Mouse (Mus musculus) fat pad, adult 2 months (tissue): ENCODE measurements around the gene Gm42674.
A peak's percentile ranks its signal among the peaks of the same experiment; 100 is the strongest.

Source experiments
- DNase-seq: peaks from one replicate; pipeline ENCODE4 v3.0.0-alpha.2; 2011; ENCODE audit warnings: low read depth, low spot score; ENCODE audit errors: extremely low read depth

Gene Gm42674

DNA sequence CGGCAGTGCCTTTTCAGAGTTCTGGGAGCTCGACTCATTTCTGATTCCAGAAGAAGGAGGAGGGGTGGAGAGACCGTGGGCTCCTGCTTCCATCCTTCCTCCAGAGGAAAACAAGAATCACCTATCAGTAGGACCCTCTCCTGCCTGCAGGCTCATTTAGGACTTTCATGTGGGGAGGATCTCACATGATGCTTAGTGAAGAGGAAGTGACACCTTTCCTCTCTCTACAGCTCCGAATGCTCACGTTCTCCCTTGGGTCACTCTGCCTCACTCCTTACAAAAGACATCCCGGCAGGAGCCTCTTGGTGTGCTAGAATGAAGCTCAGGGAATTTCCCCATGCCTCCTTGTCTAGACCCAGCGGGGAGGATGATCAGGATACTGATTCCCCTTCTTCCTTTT, 19.8 kb downstream of the Gm42674 start:
- no peak for DNase-seq

GRCm38 (mm10) chr3:90623435-90624071, 21.8 kb downstream of the Gm42674 start:
- DNase-seq, result no peak

DNA sequence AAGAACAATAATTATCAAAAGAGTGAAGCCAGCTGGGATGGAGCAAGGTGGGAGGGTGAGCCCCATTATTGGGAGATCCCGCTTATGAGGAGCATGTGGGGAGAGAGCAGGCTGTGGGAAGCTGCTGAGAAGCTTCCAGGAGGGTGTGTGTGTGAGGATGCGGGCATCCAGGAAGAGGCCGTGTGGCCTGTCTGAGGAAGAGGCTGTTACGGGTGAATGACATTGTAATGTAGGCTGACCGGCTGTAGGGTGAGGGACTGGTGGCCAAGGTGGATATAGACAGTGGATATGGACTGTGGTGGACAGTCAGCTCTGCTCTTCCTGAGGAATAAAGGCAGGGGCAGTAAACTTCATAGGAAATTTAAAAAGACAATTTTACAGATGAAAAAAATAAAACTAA, 23.8 kb downstream of the Gm42674 start:
- no peak for DNase-seq

GRCm38 (mm10) chr3:90626266-90627021, 24.7 kb downstream of the Gm42674 start:
- no peak for DNase-seq

GRCm38 (mm10) chr3:90627366-90627765, 25.7 kb downstream of the Gm42674 start:
- no peak for DNase-seq

- DNase-seq, result no peak
Measured at GRCm38 (mm10) chr3:90627807-90628206, 26.1 kb downstream of the Gm42674 start.

DNA sequence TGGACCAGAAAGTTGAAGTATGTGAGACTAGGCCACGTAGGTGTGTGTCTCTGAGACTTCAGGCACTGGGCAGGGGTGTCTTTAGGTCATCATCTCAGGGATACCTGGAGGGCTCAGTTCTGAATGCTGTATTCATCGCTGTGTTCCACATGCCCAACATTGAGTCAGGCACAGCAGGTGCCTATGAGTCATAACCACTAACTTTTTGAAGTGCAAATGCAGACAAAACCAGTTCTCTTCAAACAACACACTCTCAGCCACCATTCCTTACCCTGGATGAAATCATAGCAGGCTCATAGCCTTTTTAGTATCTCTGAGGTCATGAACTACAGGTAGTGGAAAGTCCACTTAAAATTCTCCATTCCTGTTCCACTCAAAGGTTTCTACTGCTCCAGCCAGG, 27.6 kb downstream of the Gm42674 start:
- DNase-seq, result no peak

GRCm38 (mm10) chr3:90631984-90632383, 30.3 kb downstream of the Gm42674 start:
- DNase-seq, result no peak

DNA sequence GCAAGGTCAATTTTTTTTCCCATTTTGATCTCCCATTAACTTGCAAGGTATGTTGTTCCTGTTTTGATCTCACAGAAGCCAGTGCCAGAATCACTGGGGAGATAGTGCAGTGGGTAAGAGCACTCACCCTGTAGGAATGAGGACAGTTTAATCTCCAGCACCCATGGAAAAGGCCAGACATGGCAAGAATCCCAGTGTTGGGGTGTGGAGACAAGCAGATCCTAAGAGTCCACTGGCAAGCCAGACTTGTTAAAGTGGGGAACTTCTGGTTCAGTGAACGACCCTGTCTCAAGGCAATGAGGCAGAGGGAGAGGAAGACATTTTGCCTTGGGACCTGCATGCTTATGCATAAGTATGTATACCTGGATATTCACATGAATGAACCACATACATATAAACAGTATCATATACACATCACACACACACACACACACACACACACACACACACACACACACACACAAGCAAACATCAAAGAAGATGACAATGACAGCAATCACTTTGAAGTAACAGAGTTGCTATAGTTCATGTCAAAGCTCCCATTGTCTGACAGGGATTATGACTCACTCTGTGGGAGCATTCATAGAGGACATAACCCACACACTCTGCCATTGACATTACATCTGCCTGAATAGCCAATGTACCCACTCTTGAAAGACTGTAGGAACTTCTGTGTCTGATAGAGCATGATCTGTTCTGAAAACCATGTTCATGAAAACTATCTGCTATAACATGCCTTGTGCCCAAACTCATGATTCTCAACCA, 37.0 kb downstream of the Gm42674 start:
- DNase-seq, result peak; percentile 28

DNA sequence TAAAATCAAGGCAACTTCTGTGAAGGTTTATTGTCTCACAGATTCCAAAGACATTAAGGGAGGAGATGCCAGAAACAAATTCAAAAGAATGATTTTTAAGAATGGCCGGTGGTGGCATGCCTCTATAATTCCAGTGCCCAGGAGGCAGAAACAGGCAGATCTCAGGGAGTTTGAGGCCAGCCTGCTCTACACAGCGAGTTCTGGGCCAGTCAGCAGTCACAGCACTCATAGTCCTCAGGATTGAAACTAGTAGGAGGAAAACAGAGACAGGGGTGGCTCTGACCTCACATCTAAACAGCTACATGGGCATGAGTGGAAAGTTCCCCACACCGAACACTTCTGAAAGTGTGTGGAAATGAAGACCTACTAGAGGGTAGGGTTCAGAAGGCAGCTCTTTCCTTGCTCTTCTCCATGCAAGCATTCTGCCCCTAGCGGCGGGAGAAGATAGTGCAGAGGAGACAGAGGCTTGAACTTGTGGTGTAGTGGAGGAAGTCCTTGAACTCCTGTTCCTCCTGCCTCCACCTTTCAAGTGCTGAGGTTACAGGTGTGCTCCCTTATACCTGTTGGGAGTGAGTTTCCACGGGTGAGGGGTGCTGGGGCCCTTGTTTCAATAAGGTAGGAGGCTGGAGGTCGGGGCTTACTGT, 37.9 kb downstream of the Gm42674 start:
- DNase-seq, result no peak

DNA sequence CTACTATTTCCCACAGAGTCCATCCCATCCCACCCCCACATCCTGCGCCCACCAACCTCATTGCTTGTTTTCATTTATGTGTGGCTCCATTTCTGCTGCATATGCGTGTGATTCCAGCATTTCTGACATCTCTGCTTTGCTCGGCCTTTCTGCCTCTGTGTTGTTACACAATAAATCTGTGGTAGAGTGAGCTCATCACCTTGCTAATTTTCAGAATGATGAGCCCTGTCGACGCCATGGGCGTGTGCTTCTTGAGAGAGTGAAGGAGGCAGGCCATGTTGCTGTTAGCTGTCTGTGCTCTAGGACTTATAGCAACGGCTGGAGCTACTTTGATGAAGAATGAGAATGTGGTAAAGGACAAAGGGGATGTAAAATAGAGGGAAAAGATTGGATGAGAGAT, 39.3 kb downstream of the Gm42674 start:
- no peak for DNase-seq

- DNase-seq, result no peak
Measured at GRCm38 (mm10) chr3:90644220-90644619, 42.5 kb downstream of the Gm42674 start.

- DNase-seq, result peak; percentile 75
Measured at GRCm38 (mm10) chr3:90647291-90647690, 45.6 kb downstream of the Gm42674 start.

GRCm38 (mm10) chr3:90648981-90649380, 47.3 kb downstream of the Gm42674 start:
- DNase-seq, result no peak

DNA sequence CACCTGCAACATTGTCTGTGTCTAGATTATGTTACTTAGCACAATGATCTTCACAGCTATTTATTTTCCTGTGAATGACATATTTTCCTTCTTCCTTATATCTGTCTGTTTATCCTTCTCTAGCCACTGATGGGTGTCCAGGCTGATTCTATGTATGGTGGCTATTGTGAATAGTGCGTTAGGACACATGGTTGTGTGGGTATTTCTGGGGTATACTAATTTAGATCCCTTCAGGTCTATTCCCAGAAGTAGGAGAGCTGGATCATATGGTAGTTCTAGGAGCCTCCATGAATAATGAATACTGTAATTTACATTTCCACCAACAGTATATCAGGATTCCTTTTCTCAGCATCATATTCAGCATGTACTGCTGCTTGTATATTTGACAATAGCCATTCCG, 48.1 kb downstream of the Gm42674 start:
- no peak for DNase-seq

GRCm38 (mm10) chr3:90652878-90653508, 51.3 kb downstream of the Gm42674 start:
- DNase-seq, result no peak

DNA sequence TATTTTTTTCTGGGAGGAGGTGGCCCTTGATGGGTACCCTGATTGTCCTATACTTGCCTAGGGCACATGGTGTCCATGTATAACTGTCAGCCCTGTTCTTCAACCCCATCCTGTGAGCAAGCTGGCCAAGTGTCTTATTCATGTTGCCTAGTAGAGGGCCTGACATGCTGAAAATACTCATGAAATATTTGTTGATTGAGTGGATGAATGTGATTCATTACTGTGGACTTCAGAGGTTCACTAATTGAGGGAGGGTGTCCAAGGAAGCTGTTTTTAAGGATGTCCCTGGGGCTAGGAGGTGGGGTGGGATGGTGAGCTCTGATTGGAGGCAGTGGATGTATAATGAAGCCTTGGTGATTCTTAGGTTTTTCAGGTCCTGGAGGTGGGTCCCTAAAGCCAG, 52.0 kb downstream of the Gm42674 start, which contains the start of gene S100a7a:
Gene S100a7a (plus strand): TSS at position 301 of the 400 bp plus-strand sequence.
- no peak for DNase-seq
